Mouse (Mus musculus): ENCODE results near the gene Slc12a9. TPM values are rescaled to one million over a fixed set of nuclear protein-coding genes. Genes with fewer than 3 reads are reported as not detected.
"Not testable (repeated sequence)": the region's sequence is repeated elsewhere in the genome, so short reads cannot be mapped to it uniquely, and the experiment has no call there.

Gene Slc12a9
- polyA plus RNA-seq, 1 experiment, result 7.9 TPM

- Histone ChIP-seq H3ac (ENCODE audit: control insufficient read depth, insufficient read length) (no peak overlapping the region), H3K79me2 (ENCODE audit: control insufficient read depth, insufficient read depth) (no peaks in the 10 kb centered on the region), H3K4me2 (ENCODE audit: low read depth) (no peak overlapping the region), H3K27me3 (ENCODE audit: control insufficient read depth, insufficient read depth, insufficient read length) (peaks cover 17% of the 10 kb centered on the region), H3K4me3 (no peak overlapping the region), H3K36me3 (ENCODE audit: control insufficient read depth, insufficient read depth) (no peaks in the 10 kb centered on the region)
- TF ChIP-seq TCF3 (IDR thresholded peaks at IDR 0.05; ENCODE audit: insufficient read length, low read depth), result no peak
- TF ChIP-seq REST (IDR thresholded peaks at IDR 0.05; ENCODE audit: insufficient read depth, insufficient read length), result no peak
- TF ChIP-seq USF1 (IDR thresholded peaks at IDR 0.05; ENCODE audit: low read depth), result no peak
- TF ChIP-seq POLR2AphosphoS2 (IDR thresholded peaks at IDR 0.05; ENCODE audit: insufficient read length, low read depth), result no peak
- TF ChIP-seq E2F4 (IDR thresholded peaks at IDR 0.05; ENCODE audit: insufficient read depth), result no peak
- no peak for TF ChIP-seq MYOD1 (IDR thresholded peaks at IDR 0.05; ENCODE audit: control insufficient read depth in 1 of 3, insufficient read length in 2 of 3, low read depth in 2 of 3)
- TF ChIP-seq SRF (IDR thresholded peaks at IDR 0.05; ENCODE audit: control insufficient read depth, insufficient read length, low read depth), result no peak
- no peak for TF ChIP-seq POLR2A (IDR thresholded peaks at IDR 0.05; ENCODE audit: insufficient read length, low read depth)
- no peak for TF ChIP-seq MAX (IDR thresholded peaks at IDR 0.05; ENCODE audit: low read depth)
- no peak for TF ChIP-seq CEBPB (IDR thresholded peaks at IDR 0.05; ENCODE audit: insufficient read depth, poor library complexity, severe bottlenecking)
- no peak for TF ChIP-seq TCF12 (IDR thresholded peaks at IDR 0.05; ENCODE audit: insufficient read depth, poor library complexity, severe bottlenecking)
- TF ChIP-seq MYOG (IDR thresholded peaks at IDR 0.05; ENCODE audit: control insufficient read depth in 1 of 3, insufficient read depth in 1 of 3, insufficient read length in 2 of 3, low read depth in 2 of 3), result no peak
Measured at GRCm38 (mm10) chr5:137285045-137285444, 48.4 kb downstream of the Slc12a9 start.

GRCm38 (mm10) chr5:137284411-137284810, 49.0 kb downstream of the Slc12a9 start:
- H3K4me2 ChIP-seq (ENCODE audit: low read depth); H3K79me2 ChIP-seq (ENCODE audit: control insufficient read depth, insufficient read depth); H3ac ChIP-seq (ENCODE audit: control insufficient read depth, insufficient read length); H3K36me3 ChIP-seq (ENCODE audit: control insufficient read depth, insufficient read depth); H3K4me3 ChIP-seq: not testable (repeated sequence)
- peaks cover 19% of the 10 kb centered on the region for H3K27me3 ChIP-seq (ENCODE audit: control insufficient read depth, insufficient read depth, insufficient read length)

GRCm38 (mm10) chr5:137277360-137278342, 55.7 kb downstream of the Slc12a9 start:
- Histone ChIP-seq H3K36me3 (ENCODE audit: control insufficient read depth, insufficient read depth) (no peaks in the 10 kb centered on the region), H3K79me2 (ENCODE audit: control insufficient read depth, insufficient read depth) (no peaks in the 10 kb centered on the region), H3ac (ENCODE audit: control insufficient read depth, insufficient read length) (no peak overlapping the region), H3K27me3 (ENCODE audit: control insufficient read depth, insufficient read depth, insufficient read length) (peaks cover 37% of the 10 kb centered on the region), H3K4me3 (no peak overlapping the region), H3K4me2 (ENCODE audit: low read depth) (peak overlapping the region; percentile 32)
- TF ChIP-seq MYOG (IDR thresholded peaks at IDR 0.05; ENCODE audit: control insufficient read depth in 1 of 3, insufficient read depth in 1 of 3, insufficient read length in 2 of 3, low read depth in 2 of 3), result peak; percentile 22 to 60 (median 55)
- TF ChIP-seq USF1 (IDR thresholded peaks at IDR 0.05; ENCODE audit: low read depth), result no peak
- TF ChIP-seq POLR2A (IDR thresholded peaks at IDR 0.05; ENCODE audit: insufficient read length, low read depth), result no peak
- TF ChIP-seq MYOD1 (IDR thresholded peaks at IDR 0.05; ENCODE audit: control insufficient read depth in 1 of 3, insufficient read length in 2 of 3, low read depth in 2 of 3), result peak in 2 of 3 experiments; percentile 25 to 57

- no peak overlapping the region for H3ac ChIP-seq (ENCODE audit: control insufficient read depth, insufficient read length)
- no peak overlapping the region for H3K4me2 ChIP-seq (ENCODE audit: low read depth)
- no peaks in the 10 kb centered on the region for H3K36me3 ChIP-seq (ENCODE audit: control insufficient read depth, insufficient read depth)
- H3K27me3 ChIP-seq (ENCODE audit: control insufficient read depth, insufficient read depth, insufficient read length), result peaks cover 29% of the 10 kb centered on the region
- H3K79me2 ChIP-seq (ENCODE audit: control insufficient read depth, insufficient read depth), result no peaks in the 10 kb centered on the region
- TF ChIP-seq MAX (IDR thresholded peaks at IDR 0.05; ENCODE audit: low read depth), result no peak
- no peak for TF ChIP-seq POLR2AphosphoS2 (IDR thresholded peaks at IDR 0.05; ENCODE audit: insufficient read length, low read depth)
- no peak for TF ChIP-seq POLR2A (IDR thresholded peaks at IDR 0.05; ENCODE audit: insufficient read length, low read depth)
- TF ChIP-seq E2F4 (IDR thresholded peaks at IDR 0.05; ENCODE audit: insufficient read depth), result no peak
- no peak for TF ChIP-seq REST (IDR thresholded peaks at IDR 0.05; ENCODE audit: insufficient read depth, insufficient read length)
- TF ChIP-seq CEBPB (IDR thresholded peaks at IDR 0.05; ENCODE audit: insufficient read depth, poor library complexity, severe bottlenecking), result no peak
- no peak for TF ChIP-seq SRF (IDR thresholded peaks at IDR 0.05; ENCODE audit: control insufficient read depth, insufficient read length, low read depth)
- TF ChIP-seq MYOG (IDR thresholded peaks at IDR 0.05; ENCODE audit: control insufficient read depth in 1 of 3, insufficient read depth in 1 of 3, insufficient read length in 2 of 3, low read depth in 2 of 3), result no peak
- TF ChIP-seq USF1 (IDR thresholded peaks at IDR 0.05; ENCODE audit: low read depth), result no peak
- H3K4me3 ChIP-seq, result no peak overlapping the region
Measured at GRCm38 (mm10) chr5:137268131-137268910, 65.1 kb downstream of the Slc12a9 start.

GRCm38 (mm10) chr5:137264787-137265186, 68.6 kb downstream of the Slc12a9 start:
- peaks cover 29% of the 10 kb centered on the region for H3K27me3 ChIP-seq (ENCODE audit: control insufficient read depth, insufficient read depth, insufficient read length)
- TF ChIP-seq POLR2AphosphoS2 (IDR thresholded peaks at IDR 0.05; ENCODE audit: insufficient read length, low read depth) (no peak), SRF (IDR thresholded peaks at IDR 0.05; ENCODE audit: control insufficient read depth, insufficient read length, low read depth) (no peak), USF1 (IDR thresholded peaks at IDR 0.05; ENCODE audit: low read depth) (no peak), MYOD1 (IDR thresholded peaks at IDR 0.05; ENCODE audit: control insufficient read depth in 1 of 3, insufficient read length in 2 of 3, low read depth in 2 of 3) (no peak), TCF12 (IDR thresholded peaks at IDR 0.05; ENCODE audit: insufficient read depth, poor library complexity, severe bottlenecking) (no peak), E2F4 (IDR thresholded peaks at IDR 0.05; ENCODE audit: insufficient read depth) (no peak), TCF3 (IDR thresholded peaks at IDR 0.05; ENCODE audit: insufficient read length, low read depth) (no peak), MAX (IDR thresholded peaks at IDR 0.05; ENCODE audit: low read depth) (no peak), POLR2A (IDR thresholded peaks at IDR 0.05; ENCODE audit: insufficient read length, low read depth) (no peak), CEBPB (IDR thresholded peaks at IDR 0.05; ENCODE audit: insufficient read depth, poor library complexity, severe bottlenecking) (no peak)
- H3ac ChIP-seq (ENCODE audit: control insufficient read depth, insufficient read length), result no peak overlapping the region

More at GRCm38 (mm10) chr5:137264787-137265186, 68.6 kb downstream of the Slc12a9 start:
- H3K4me2 ChIP-seq (ENCODE audit: low read depth), result no peak overlapping the region
- no peaks in the 10 kb centered on the region for H3K36me3 ChIP-seq (ENCODE audit: control insufficient read depth, insufficient read depth)
- no peaks in the 10 kb centered on the region for H3K79me2 ChIP-seq (ENCODE audit: control insufficient read depth, insufficient read depth)
- no peak overlapping the region for H3K4me3 ChIP-seq
